Mouse (Mus musculus) heart, postnatal 0 days (tissue): Measurements from ENCODE around the gene Bcat2.

Source experiments
- CTCF ChIP-seq: IDR thresholded peaks from 2 replicates; pipeline ENCODE4 v1.5.1; 2016; ENCODE audit warnings: antibody characterized with exemption, control low read depth, low read depth
- EP300 ChIP-seq: IDR thresholded peaks from 2 replicates; pipeline ENCODE4 v1.6.1; 2016; ENCODE audit warnings: antibody characterized with exemption, low read depth

GRCm38 (mm10) chr7:45624718-45625117, 54.8 kb downstream of the Bcat2 start:
- TF ChIP-seq CTCF (no peak), EP300 (no peak)
